Mouse (Mus musculus): ENCODE data around the gene Tubg1.

DNA sequence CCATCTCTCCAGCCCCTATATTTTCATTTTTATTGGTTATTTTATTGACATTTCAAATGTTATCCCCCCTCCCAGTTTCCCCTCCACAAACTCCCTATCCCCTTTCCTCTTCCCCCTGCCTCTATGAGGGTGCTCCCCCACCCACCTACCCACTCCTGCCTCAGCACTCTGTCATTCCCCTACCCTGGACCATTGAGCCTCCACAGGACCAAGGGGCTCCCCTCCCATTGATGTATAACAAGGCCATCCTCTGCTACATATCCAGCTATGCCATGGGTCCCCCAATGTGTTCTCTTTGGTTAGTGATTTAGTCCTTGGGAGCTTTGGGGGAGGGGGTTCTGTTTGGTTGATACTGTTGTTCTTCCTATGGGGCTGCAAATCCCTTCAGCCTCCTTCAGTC lies 34.9 kb downstream of the Tubg1 start:
- no peak for TF ChIP-seq CTCF (IDR thresholded peaks at IDR 0.05; ENCODE audit: borderline replicate concordance, insufficient read depth, low read depth, low read length)
- no peak for TF ChIP-seq POLR2A (IDR thresholded peaks at IDR 0.05; ENCODE audit: borderline replicate concordance, insufficient read depth, low read length)

All from cerebellum, adult 2 months (tissue).